9 mouse cellular contexts compared by ENCODE assay signal in genomic region chr10:68759238-68759637, GRCm38 (mm10). TPM values are rescaled to one million over a fixed set of nuclear protein-coding genes. Genes with fewer than 3 reads are reported as not detected.
DNase-seq lines count a peak whose midpoint lies in the region; ATAC-seq and TF ChIP-seq lines count a peak whose summit lies in the region.
"Had no signal": no experiment of that assay in that cellular context is flagged by ENCODE, and none has a peak within 500 bp of the region (broad histone marks: within the 10 kb centered on the region; RNA-seq: fewer than 3 reads in every experiment).

No protein-coding gene starts in this region.

- no peak overlapping the region for H3K9ac ChIP-seq in forebrain, embryonic 13.5 days
- no peak overlapping the region for H3K9ac ChIP-seq in midbrain, embryonic 14.5 days (replicated peaks; ENCODE audit: low read length)
- H3K9ac ChIP-seq in midbrain, embryonic 15.5 days, result no peak overlapping the region
- H3K9ac ChIP-seq: neural tube, embryonic 12.5 days had no signal

- H3K27ac ChIP-seq in forebrain, embryonic 10.5 days, result peak overlapping the region; percentile 25
- no peak overlapping the region for H3K27ac ChIP-seq in forebrain, embryonic 13.5 days
- H3K27ac ChIP-seq in midbrain, embryonic 14.5 days (replicated peaks; ENCODE audit: low read depth, low read length), result no peak overlapping the region
- H3K27ac ChIP-seq in midbrain, embryonic 15.5 days, result no peak overlapping the region
- H3K27ac ChIP-seq in cerebellum, adult 2 months (ENCODE audit: insufficient read depth, low read length), result no peak overlapping the region
- H3K27ac ChIP-seq: neural tube, embryonic 12.5 days had no signal

- peaks cover 13% of the 10 kb centered on the region for H3K4me1 ChIP-seq in forebrain, embryonic 10.5 days
- H3K4me1 ChIP-seq in forebrain, embryonic 13.5 days, result peaks cover 7% of the 10 kb centered on the region; the same call in 1 of the 2 replicates
- no peaks in the 10 kb centered on the region for H3K4me1 ChIP-seq in midbrain, embryonic 14.5 days (ENCODE audit: control insufficient read depth, insufficient read depth, low read length)
- no peaks in the 10 kb centered on the region for H3K4me1 ChIP-seq in midbrain, embryonic 15.5 days
- no peaks in the 10 kb centered on the region for H3K4me1 ChIP-seq in cerebellum, adult 2 months (ENCODE audit: control insufficient read depth, insufficient read depth, low read length)
- H3K4me1 ChIP-seq: neural tube, embryonic 12.5 days had no signal

- no peak overlapping the region for H3K4me2 ChIP-seq in forebrain, embryonic 13.5 days
- H3K4me2 ChIP-seq in midbrain, embryonic 14.5 days (ENCODE audit: low read length), result no peak overlapping the region
- H3K4me2 ChIP-seq in midbrain, embryonic 15.5 days, result no peak overlapping the region
- H3K4me2 ChIP-seq: neural tube, embryonic 12.5 days had no signal

- no peak for ATAC-seq in forebrain, embryonic 13.5 days
- ATAC-seq in midbrain, embryonic 14.5 days (ENCODE audit: low FRiP score, low TSS enrichment), result no peak
- no peak for ATAC-seq in midbrain, embryonic 15.5 days (replicated peaks)
- ATAC-seq in megakaryocyte progenitor cell, adult 5-6 weeks (replicated peaks; ENCODE audit: poor library complexity), result peak; percentile 97

- peak; percentile 38 for DNase-seq in forebrain, embryonic 10.5 days (ENCODE audit: extremely low spot score, low spot score)
- DNase-seq in midbrain, embryonic 14.5 days, result peak; percentile 18
- peak; percentile 67 for DNase-seq in adrenal gland, postnatal 25 days
- DNase-seq in heart, postnatal 4 days, result peak; percentile 37
- no peak for DNase-seq in cerebellum, adult 2 months

- TF ChIP-seq CTCF in cerebellum, adult 2 months (IDR thresholded peaks at IDR 0.05; ENCODE audit: borderline replicate concordance, insufficient read depth, low read depth, low read length), result no peak

- H3K27me3 ChIP-seq in forebrain, embryonic 10.5 days (ENCODE audit: poor library complexity, severe bottlenecking), result no peaks in the 10 kb centered on the region
- no peaks in the 10 kb centered on the region for H3K27me3 ChIP-seq in forebrain, embryonic 13.5 days
- H3K27me3 ChIP-seq in midbrain, embryonic 14.5 days (ENCODE audit: control insufficient read depth, insufficient read depth, low read length), result no peaks in the 10 kb centered on the region
- H3K27me3 ChIP-seq in midbrain, embryonic 15.5 days (replicated peaks), result no peaks in the 10 kb centered on the region
- no peaks in the 10 kb centered on the region for H3K27me3 ChIP-seq in cerebellum, adult 2 months (ENCODE audit: control insufficient read depth, insufficient read depth, low read length)
- H3K27me3 ChIP-seq: neural tube, embryonic 12.5 days had no signal

- no peak for TF ChIP-seq POLR2A in cerebellum, adult 2 months (IDR thresholded peaks at IDR 0.05; ENCODE audit: borderline replicate concordance, insufficient read depth, low read length)

- WGBS in forebrain, embryonic 10.5 days, result 46% methylated on average over 5 of the region's 5 CpGs
- WGBS in forebrain, embryonic 13.5 days, result 51% methylated on average over 5 of the region's 5 CpGs
- 48% methylated on average over 5 of the region's 5 CpGs for WGBS in midbrain, embryonic 14.5 days
- WGBS in midbrain, embryonic 15.5 days, result 57% methylated on average over 5 of the region's 5 CpGs
- 58% methylated on average over 5 of the region's 5 CpGs for WGBS in cerebellum, adult 2 months

- H3K4me3 ChIP-seq in forebrain, embryonic 10.5 days, result no peak overlapping the region
- H3K4me3 ChIP-seq in forebrain, embryonic 13.5 days, result no peak overlapping the region
- no peak overlapping the region for H3K4me3 ChIP-seq in midbrain, embryonic 14.5 days (replicated peaks; ENCODE audit: low read depth, low read length)
- H3K4me3 ChIP-seq in midbrain, embryonic 15.5 days, result no peak overlapping the region
- H3K4me3 ChIP-seq in cerebellum, adult 2 months (replicated peaks; ENCODE audit: insufficient read depth, low read depth, low read length), result no peak overlapping the region
- H3K4me3 ChIP-seq: neural tube, embryonic 12.5 days had no signal

- no peaks in the 10 kb centered on the region for H3K9me3 ChIP-seq in forebrain, embryonic 10.5 days
- H3K9me3 ChIP-seq in forebrain, embryonic 13.5 days (replicated peaks), result no peaks in the 10 kb centered on the region
- no peaks in the 10 kb centered on the region for H3K9me3 ChIP-seq in midbrain, embryonic 14.5 days (ENCODE audit: control insufficient read depth, low read length)
- no peaks in the 10 kb centered on the region for H3K9me3 ChIP-seq in midbrain, embryonic 15.5 days
- H3K9me3 ChIP-seq: neural tube, embryonic 12.5 days had no signal

- H3K36me3 ChIP-seq in forebrain, embryonic 10.5 days (replicated peaks), result no peaks in the 10 kb centered on the region
- H3K36me3 ChIP-seq in forebrain, embryonic 13.5 days (ENCODE audit: poor library complexity, severe bottlenecking), result no peaks in the 10 kb centered on the region
- no peaks in the 10 kb centered on the region for H3K36me3 ChIP-seq in midbrain, embryonic 14.5 days (ENCODE audit: control insufficient read depth, insufficient read depth, low read length)
- no peaks in the 10 kb centered on the region for H3K36me3 ChIP-seq in midbrain, embryonic 15.5 days (replicated peaks)
- H3K36me3 ChIP-seq: neural tube, embryonic 12.5 days had no signal

RNA-seq across cellular contexts. Expression of gene Tmem26, which starts 35.8 kb away (rescaled TPM):
- polyA plus RNA-seq in forebrain, embryonic 10.5 days (2016; fragmentation: Nextera tagmentation; extraction: Ambion mirVana), result 3.2 and 3.5 TPM in 2 replicates
- polyA plus RNA-seq in forebrain, embryonic 13.5 days (2015; fragmentation: Nextera tagmentation; extraction: Ambion mirVana), result 1.2 and 1.5 TPM in 2 replicates
- polyA plus RNA-seq in midbrain, embryonic 14.5 days (2014; fragmentation: Nextera tagmentation; extraction: Ambion mirVana), result 4.0 and 6.2 TPM in 2 replicates
- 4.9 and 5.2 TPM in 2 replicates for polyA plus RNA-seq in midbrain, embryonic 15.5 days (2015; fragmentation: Nextera tagmentation; extraction: Ambion mirVana)
- total RNA-seq in adrenal gland, postnatal 25 days (2021), result 5.7 and 7.4 TPM in 2 replicates
- total RNA-seq in heart, postnatal 4 days (2021), result 1 to 10 TPM; 2.1 to 2.2 TPM
- total RNA-seq in megakaryocyte progenitor cell, adult 5-6 weeks (2015), result 2.1 and 2.4 TPM in 2 replicates
- total RNA-seq in megakaryocyte progenitor cell, adult 5-6 weeks (2017), result 0.57 and 0.92 TPM in 2 replicates
- 0.14 and 0.31 TPM in 2 replicates for polyA plus RNA-seq in cerebellum, adult 2 months (2012; rRNA removed)

Comparison
In these comparisons a context has a peak if more than half of its experiments do, and no peak if none do; other contexts are left out.
1. DNase-seq: peak in forebrain, embryonic 10.5 days (single experiment), midbrain, embryonic 14.5 days (single experiment), adrenal gland, postnatal 25 days (single experiment) and heart, postnatal 4 days (single experiment); none in cerebellum, adult 2 months (0 of 2).